Mouse (Mus musculus) heart, embryonic 11.5 days (tissue): ENCODE data around the gene Hist1h2bh. TPM values are rescaled to one million over a fixed set of nuclear protein-coding genes. Genes with fewer than 3 reads are reported as not detected.

ENCODE experiments used
- ATAC-seq: fragments of 200-750 bp; cut with Nextera tagmentation; replicated peaks from 2 replicates; pipeline ENCODE4 v1.8.0; 2017; ENCODE audit warnings: moderate library complexity; ENCODE audit not compliant: insufficient number of reproducible peaks, low FRiP score, low TSS enrichment
- H3K27ac ChIP-seq: fragments of 300-500 bp; sonication (generic); 2 replicates; pipeline ENCODE4 v1.5.1; 2014; ENCODE audit warnings: mild to moderate bottlenecking, low read depth, low read length
- H3K27me3 ChIP-seq: fragments of 300-500 bp; sonication (generic); 2 replicates; pipeline ENCODE4 v1.6.1; 2014; ENCODE audit warnings: mild to moderate bottlenecking, low read length, mixed read lengths; ENCODE audit not compliant: control insufficient read depth, insufficient read depth
- H3K36me3 ChIP-seq: fragments of 300-500 bp; sonication (generic); 2 replicates; pipeline ENCODE4 v1.6.1; 2014; ENCODE audit warnings: mild to moderate bottlenecking, low read length, moderate library complexity, mixed read lengths; ENCODE audit not compliant: control insufficient read depth, insufficient read depth
- H3K4me1 ChIP-seq: fragments of 300-500 bp; sonication (generic); 2 replicates; pipeline ENCODE4 v1.6.1; 2014; ENCODE audit warnings: low read length; ENCODE audit not compliant: control insufficient read depth, insufficient read depth
- H3K4me2 ChIP-seq: fragments of 300-500 bp; sonication (generic); 2 replicates; pipeline ENCODE4 v1.6.1; 2014; ENCODE audit warnings: mild to moderate bottlenecking, moderate library complexity
- H3K4me3 ChIP-seq: fragments of 300-500 bp; sonication (generic); 2 replicates; pipeline ENCODE4 v1.5.1; 2014; ENCODE audit warnings: low read depth, low read length
- H3K9ac ChIP-seq: fragments of 300-500 bp; sonication (generic); 2 replicates; pipeline ENCODE4 v1.6.1; 2014; ENCODE audit warnings: mild to moderate bottlenecking, low read depth, low read length, moderate library complexity
- H3K9me3 ChIP-seq: fragments of 300-500 bp; sonication (generic); replicated peaks from 2 replicates; pipeline ENCODE4 v1.6.1; 2016; ENCODE audit warnings: low read length; ENCODE audit not compliant: control insufficient read depth
- WGBS: fragments of 180-500 bp; shearing (Covaris S2); extraction: QIAGEN DNeasy Blood & Tissue Kit; methylation state at CpG from one replicate; pipeline ENCODE4 v1.1.7; 2014; ENCODE audit not compliant: insufficient replicate concordance; 5-methylcytosine and 5-hydroxymethylcytosine counted together
- microRNA-seq: library from miRNA; unstranded; fragments of <30 nt; microRNA quantifications from one replicate; pipeline ENCODE4, GENCODE M21; 2016; ENCODE audit warnings: borderline number of aligned reads
- polyA plus RNA-seq: library from polyadenylated mRNA; unstranded; fragments of >200 nt; fragmentation: Nextera tagmentation; extraction: Ambion mirVana; gene quantifications from 2 replicates; pipeline ENCODE4 v1.2.1, GENCODE M21; 2014

Gene Hist1h2bh
- polyA plus RNA-seq, 1 experiment from 2014 or later, result 0.43 TPM

DNA sequence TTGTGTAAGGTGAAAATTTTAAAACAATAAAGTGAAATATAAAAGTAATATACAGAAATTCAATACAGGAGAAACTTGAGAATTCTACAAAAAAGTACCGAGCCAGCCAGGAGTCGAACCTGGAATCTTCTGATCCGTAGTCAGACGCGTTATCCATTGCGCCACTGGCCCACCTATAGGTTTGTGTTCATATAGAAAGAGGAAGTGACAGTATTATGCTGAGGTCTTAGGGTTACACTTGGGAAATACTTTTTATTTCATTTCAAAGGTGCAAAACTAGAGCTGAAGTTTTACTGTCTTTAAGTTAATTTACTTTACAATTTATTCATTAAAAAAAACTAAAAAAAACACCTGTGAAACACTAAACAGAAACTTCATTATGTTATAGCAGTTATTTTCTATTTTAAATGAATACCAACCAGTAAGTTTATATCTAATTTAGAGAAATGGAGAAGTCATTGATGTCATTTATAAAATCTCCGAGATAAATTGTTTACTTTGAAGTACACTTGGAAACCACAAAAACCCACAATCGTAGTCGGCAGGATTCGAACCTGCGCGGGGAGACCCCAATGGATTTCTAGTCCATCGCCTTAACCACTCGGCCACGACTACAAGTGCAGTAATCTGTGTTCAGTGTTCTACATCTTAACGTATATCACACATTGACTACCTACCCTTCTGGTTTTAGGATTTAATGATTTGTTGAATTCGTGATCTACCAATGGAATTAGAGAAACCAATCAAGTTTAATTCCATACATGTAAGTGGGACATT, 42.6 kb downstream of the Hist1h2bh start:
- H3K4me1 ChIP-seq, result peaks cover 9% of the 10 kb centered on the region
- peak; percentile 82 for ATAC-seq
- no peaks in the 10 kb centered on the region for H3K9me3 ChIP-seq
- no peaks in the 10 kb centered on the region for H3K36me3 ChIP-seq
- no peak overlapping the region for H3K9ac ChIP-seq
- H3K4me3 ChIP-seq, result peak overlapping the region; percentile 33
- H3K27me3 ChIP-seq, result no peaks in the 10 kb centered on the region
- no peak overlapping the region for H3K27ac ChIP-seq
- WGBS, result 1% methylated on average over 17 of the region's 17 CpGs
- H3K4me2 ChIP-seq, result peak overlapping the region; percentile 61

- Histone ChIP-seq H3K36me3 (no peaks in the 10 kb centered on the region), H3K9ac (no peak overlapping the region), H3K27me3 (no peaks in the 10 kb centered on the region), H3K9me3 (no peaks in the 10 kb centered on the region), H3K4me1 (peaks cover 5% of the 10 kb centered on the region), H3K4me3 (no peak overlapping the region), H3K4me2 (peak overlapping the region; percentile 68), H3K27ac (no peak overlapping the region)
- 7% methylated on average over 7 of the region's 7 CpGs for WGBS
- no peak for ATAC-seq
These were observed 43.2 kb downstream of the Hist1h2bh start for GRCm38 (mm10) chr13:23499943-23500342.

GRCm38 (mm10) chr13:23498653-23499052, 44.5 kb downstream of the Hist1h2bh start:
- Histone ChIP-seq H3K4me1 (peaks cover 4% of the 10 kb centered on the region), H3K9ac (peak overlapping the region; percentile 47; the same call in 1 of the 2 replicates), H3K27me3 (no peaks in the 10 kb centered on the region), H3K4me3 (peak overlapping the region; percentile 44), H3K4me2 (peak overlapping the region; percentile 68), H3K27ac (peak overlapping the region; percentile 47; the same call in 1 of the 2 replicates), H3K9me3 (no peaks in the 10 kb centered on the region), H3K36me3 (no peaks in the 10 kb centered on the region)
- 3% methylated on average over 10 of the region's 10 CpGs for WGBS
- ATAC-seq, result no peak

DNA sequence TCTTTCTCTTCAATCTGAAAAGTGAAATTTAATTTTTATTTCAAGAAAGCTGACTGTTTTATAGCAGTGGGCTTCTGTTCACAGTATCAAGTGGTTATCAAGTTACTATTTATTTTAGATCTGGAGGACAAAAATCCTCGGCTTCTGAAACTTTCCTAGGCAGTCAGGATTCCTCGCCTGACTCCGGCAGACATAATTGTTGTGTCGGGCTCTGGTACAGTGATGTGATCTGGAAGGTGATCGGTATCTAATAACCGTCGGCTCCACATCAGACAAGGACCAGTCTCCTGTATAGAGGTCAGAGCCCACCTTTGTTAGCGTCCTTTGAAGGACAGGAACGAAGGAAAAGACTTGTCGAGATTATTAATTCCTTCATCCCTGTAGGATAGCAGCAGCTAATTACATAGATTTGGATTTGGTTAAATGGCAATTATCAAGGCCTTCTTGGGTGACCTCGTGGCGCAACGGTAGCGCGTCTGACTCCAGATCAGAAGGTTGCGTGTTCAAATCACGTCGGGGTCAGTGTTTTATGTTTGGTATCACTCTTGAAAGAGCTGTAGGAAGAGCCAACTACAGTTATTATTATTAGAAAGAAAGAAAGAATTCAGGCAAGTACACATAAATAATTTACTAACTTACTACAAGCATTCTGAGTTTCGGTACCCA, 45.4 kb downstream of the Hist1h2bh start:
- Histone ChIP-seq H3K4me1 (peaks cover 4% of the 10 kb centered on the region), H3K4me3 (peak overlapping the region; percentile 44), H3K9me3 (no peaks in the 10 kb centered on the region), H3K36me3 (no peaks in the 10 kb centered on the region), H3K9ac (peak overlapping the region; percentile 47), H3K27ac (0 out of 2 replicates have a peak overlapping the region, but pooled peaks have one; percentile 47), H3K27me3 (no peaks in the 10 kb centered on the region), H3K4me2 (peak overlapping the region; percentile 68)
- ATAC-seq, result no peak
- 2% methylated on average over 19 of the region's 19 CpGs for WGBS

GRCm38 (mm10) chr13:23495526-23495925, 47.7 kb downstream of the Hist1h2bh start:
- Histone ChIP-seq H3K27ac (no peak overlapping the region), H3K9ac (no peak overlapping the region), H3K9me3 (no peaks in the 10 kb centered on the region), H3K4me1 (peaks cover 6% of the 10 kb centered on the region; the same call in 1 of the 2 replicates), H3K4me3 (no peak overlapping the region), H3K4me2 (no peak overlapping the region), H3K36me3 (no peaks in the 10 kb centered on the region), H3K27me3 (no peaks in the 10 kb centered on the region)
- no peak for ATAC-seq
- 69% methylated on average over 6 of the region's 6 CpGs for WGBS

DNA sequence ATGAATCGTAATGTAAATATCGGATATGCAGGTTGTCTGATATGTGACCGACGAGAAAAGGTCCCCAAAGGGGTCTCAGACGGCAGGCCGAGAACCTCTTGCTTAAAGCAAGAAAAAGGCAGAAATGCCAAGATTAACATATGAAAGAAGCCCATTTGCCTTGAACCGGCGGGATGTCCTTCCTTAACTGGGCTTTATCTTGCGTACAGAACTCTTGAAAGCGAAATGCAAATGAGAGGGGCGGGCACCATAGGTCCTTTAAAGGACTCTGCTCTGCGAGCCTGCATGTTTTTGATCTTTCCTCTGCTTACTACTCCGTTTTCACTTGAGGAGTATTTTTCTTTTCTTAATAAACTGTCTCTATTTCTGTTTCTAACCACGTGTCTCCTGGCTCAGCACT, 51.2 kb downstream of the Hist1h2bh start:
- WGBS, result 5% methylated on average over 14 of the region's 14 CpGs
- Histone ChIP-seq H3K9ac (peak overlapping the region; percentile 52; the same call in 1 of the 2 replicates), H3K36me3 (no peaks in the 10 kb centered on the region), H3K4me2 (peak overlapping the region; percentile 63), H3K27ac (no peak overlapping the region), H3K9me3 (no peaks in the 10 kb centered on the region), H3K27me3 (no peaks in the 10 kb centered on the region), H3K4me1 (peaks cover 6% of the 10 kb centered on the region; the same call in 1 of the 2 replicates), H3K4me3 (peak overlapping the region; percentile 44)
- ATAC-seq, result no peak

Small RNAs within 50 kb of the gene (microRNA-seq; reads per million reads assigned to microRNA genes)
- gene Gm44297, result 0.27 reads per million
- not detected for gene Gm44359
- gene Gm44394, result not detected
- gene n-TStga1, result 2.0 reads per million, percentile 25 among the genes with 10 or more reads in this experiment

Other genes with a start within 250 kb of the Hist1h2bh start
- gene Zfp322a, start 174.2 kb downstream of the Hist1h2bh start, polyA plus RNA-seq, result 43.4 and 43.7 TPM in 2 replicates
- gene Abt1, start 119.5 kb downstream of the Hist1h2bh start, polyA plus RNA-seq, result 8.9 and 9.8 TPM in 2 replicates
- gene Btn1a1, start 77.5 kb downstream of the Hist1h2bh start, polyA plus RNA-seq, result 0.97 and 1.7 TPM in 2 replicates
- gene Btn2a2, start 54.5 kb downstream of the Hist1h2bh start, polyA plus RNA-seq, result 0.59 and 0.80 TPM in 2 replicates
- gene Hist1h4h, start 12.3 kb downstream of the Hist1h2bh start, polyA plus RNA-seq, result 2.1 and 3.4 TPM in 2 replicates
- gene Hist1h2af, start 9.5 kb downstream of the Hist1h2bh start, polyA plus RNA-seq, result 1.4 and 2.3 TPM in 2 replicates
- gene Hist1h3g, start 8.0 kb downstream of the Hist1h2bh start, polyA plus RNA-seq, result 2.8 and 3.1 TPM in 2 replicates
- 0.19 TPM in 1 of 2 replicates, not detected in the other for gene Hist1h3f, start 660 bp upstream of the Hist1h2bh start, polyA plus RNA-seq
- gene Hist1h4f, start 8.3 kb upstream of the Hist1h2bh start, polyA plus RNA-seq, result not detected in 2 replicates
- 0.15 and 0.27 TPM in 2 replicates for gene Hist1h1d, start 9.9 kb upstream of the Hist1h2bh start, polyA plus RNA-seq
- 2.6 and 3.0 TPM in 2 replicates for gene Hist1h3e, start 19.0 kb upstream of the Hist1h2bh start, polyA plus RNA-seq
- gene Hist1h2ae, start 27.8 kb upstream of the Hist1h2bh start, polyA plus RNA-seq, result 27.6 and 34.5 TPM in 2 replicates
- gene Hist1h2bg, start 28.0 kb upstream of the Hist1h2bh start, polyA plus RNA-seq, result 2.3 and 6.5 TPM in 2 replicates
- gene Hist1h2bf, start 30.8 kb upstream of the Hist1h2bh start, polyA plus RNA-seq, result 1.3 and 2.6 TPM in 2 replicates
- 0.44 and 1.3 TPM in 2 replicates for gene Hist1h2ad, start 31.0 kb upstream of the Hist1h2bh start, polyA plus RNA-seq
- 2.9 and 4.6 TPM in 2 replicates for gene Hist1h3d, start 32.4 kb upstream of the Hist1h2bh start, polyA plus RNA-seq
- gene Hist1h4d, start 38.2 kb upstream of the Hist1h2bh start, polyA plus RNA-seq, result 42.3 and 51.7 TPM in 2 replicates
- 1.5 and 2.4 TPM in 2 replicates for gene Hist1h2be, start 77.7 kb upstream of the Hist1h2bh start, polyA plus RNA-seq
- gene Hist1h1e, start 79.2 kb upstream of the Hist1h2bh start, polyA plus RNA-seq, result 8.4 and 11.1 TPM in 2 replicates
- 0.52 and 0.62 TPM in 2 replicates for gene Hist1h2ac, start 140.6 kb upstream of the Hist1h2bh start, polyA plus RNA-seq
- gene Hist1h2bc, start 140.8 kb upstream of the Hist1h2bh start, polyA plus RNA-seq, result 31.3 and 31.9 TPM in 2 replicates
- not detected in 2 replicates for gene Hist1h1t, start 152.4 kb upstream of the Hist1h2bh start, polyA plus RNA-seq
- 0.69 and 2.7 TPM in 2 replicates for gene Hist1h4c, start 155.1 kb upstream of the Hist1h2bh start, polyA plus RNA-seq
- gene Hfe, start 167.5 kb upstream of the Hist1h2bh start, polyA plus RNA-seq, result 8.2 and 9.9 TPM in 2 replicates
- gene Hist1h1c, start 195.4 kb upstream of the Hist1h2bh start, polyA plus RNA-seq, result 24.6 TPM in 2 replicates
- gene Hist1h3c, start 202.2 kb upstream of the Hist1h2bh start, polyA plus RNA-seq, result 4.1 and 4.5 TPM in 2 replicates
- gene Hist1h2bb, start 203.3 kb upstream of the Hist1h2bh start, polyA plus RNA-seq, result 1.2 and 2.7 TPM in 2 replicates
- 16.7 and 18.1 TPM in 2 replicates for gene Hist1h2ab, start 207.7 kb upstream of the Hist1h2bh start, polyA plus RNA-seq
- 2.7 and 3.7 TPM in 2 replicates for gene Hist1h3b, start 208.9 kb upstream of the Hist1h2bh start, polyA plus RNA-seq
- 2.2 and 2.7 TPM in 2 replicates for gene Hist1h4b, start 213.6 kb upstream of the Hist1h2bh start, polyA plus RNA-seq
- 1.0 TPM in 1 of 2 replicates, not detected in the other for gene Hist1h4a, start 217.8 kb upstream of the Hist1h2bh start, polyA plus RNA-seq
- 2.5 and 4.0 TPM in 2 replicates for gene Hist1h3a, start 219.0 kb upstream of the Hist1h2bh start, polyA plus RNA-seq
- 0.31 and 0.67 TPM in 2 replicates for gene Hist1h1a, start 220.3 kb upstream of the Hist1h2bh start, polyA plus RNA-seq
- gene Trim38, start 226.5 kb upstream of the Hist1h2bh start, polyA plus RNA-seq, result 0.24 TPM in 1 of 2 replicates, not detected in the other